Mouse (Mus musculus) limb, embryonic 11.5 days (tissue): Measurements from ENCODE around the gene Slc27a3. TPM values are rescaled to one million over a fixed set of nuclear protein-coding genes. Genes with fewer than 3 reads are reported as not detected.
A peak's percentile ranks its signal among the peaks of the same experiment; 100 is the strongest.

Source experiments
- ATAC-seq: fragments of 200-750 bp; cut with Nextera tagmentation; 2 replicates; pipeline ENCODE4 v1.8.0; 2017; ENCODE audit warnings: low read depth; ENCODE audit not compliant: insufficient number of reproducible peaks, low FRiP score, low TSS enrichment
- DNase-seq: peaks from one replicate; pipeline ENCODE4 v3.0.0-alpha.2; 2015; ENCODE audit warnings: low spot score
- H3K27ac ChIP-seq: fragments of 300-500 bp; sonication (generic); replicated peaks from 2 replicates; pipeline ENCODE4 v1.5.1; 2014; ENCODE audit warnings: low read depth, mild to moderate bottlenecking, low read length
- H3K27me3 ChIP-seq: fragments of 300-500 bp; sonication (generic); 2 replicates; pipeline ENCODE4 v1.6.1; 2014; ENCODE audit warnings: mild to moderate bottlenecking, low read length, mixed read lengths; ENCODE audit not compliant: control insufficient read depth, insufficient read depth
- H3K36me3 ChIP-seq: fragments of 300-500 bp; sonication (generic); 2 replicates; pipeline ENCODE4 v1.6.1; 2014; ENCODE audit warnings: mild to moderate bottlenecking, low read length, moderate library complexity, mixed read lengths; ENCODE audit not compliant: control insufficient read depth, insufficient read depth
- H3K4me1 ChIP-seq: fragments of 300-500 bp; sonication (generic); 2 replicates; pipeline ENCODE4 v1.6.1; 2014; ENCODE audit warnings: low read length, mixed read lengths; ENCODE audit not compliant: control insufficient read depth, insufficient read depth
- H3K4me2 ChIP-seq: fragments of 300-500 bp; sonication (generic); 2 replicates; pipeline ENCODE4 v1.6.1; 2014; ENCODE audit warnings: low read depth, mild to moderate bottlenecking, moderate library complexity; ENCODE audit not compliant: severe bottlenecking
- H3K4me3 ChIP-seq: fragments of 300-500 bp; sonication (generic); 2 replicates; pipeline ENCODE4 v1.5.1; 2014; ENCODE audit warnings: low read depth, low read length
- H3K9ac ChIP-seq: fragments of 300-500 bp; sonication (generic); 2 replicates; pipeline ENCODE4 v1.6.1; 2014; ENCODE audit warnings: mild to moderate bottlenecking, low read length
- H3K9me3 ChIP-seq: fragments of 300-500 bp; sonication (generic); 2 replicates; pipeline ENCODE4 v1.6.1; 2016; ENCODE audit warnings: low read length; ENCODE audit not compliant: control insufficient read depth
- WGBS: fragments of 180-500 bp; shearing (Covaris S2); extraction: QIAGEN DNeasy Blood & Tissue Kit; methylation state at CpG from one replicate; pipeline ENCODE4 v1.1.7; 2014; 5-methylcytosine and 5-hydroxymethylcytosine counted together
- polyA plus RNA-seq: library from polyadenylated mRNA; unstranded; fragments of >200 nt; fragmentation: Nextera tagmentation; extraction: Ambion mirVana; gene quantifications from 2 replicates; pipeline ENCODE4 v1.2.1, GENCODE M21; 2014

Slc27a3 gene
- polyA plus RNA-seq, 1 experiment from 2014 or later, result 28.7 TPM

DNA sequence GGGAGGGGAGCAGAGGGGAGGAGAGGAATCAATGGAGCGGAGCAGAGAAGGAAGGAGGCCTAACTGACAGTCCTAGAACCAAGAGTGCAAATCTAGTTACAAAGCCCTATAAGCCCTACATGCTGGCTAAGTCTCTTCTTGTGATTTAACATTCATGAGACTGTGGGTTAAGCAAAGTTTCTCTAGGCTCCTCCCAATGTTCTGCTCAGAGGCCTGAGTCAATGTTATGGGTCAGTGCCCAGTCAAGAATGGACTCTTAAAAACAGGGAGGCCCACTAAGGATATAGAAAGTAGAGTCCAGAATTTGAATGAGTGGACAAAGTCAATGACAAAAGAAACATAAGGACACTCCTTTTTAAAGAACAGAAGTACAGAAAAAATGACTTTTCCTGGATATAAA, 37.8 kb upstream of the Slc27a3 start:
- 93% methylated on average over 1 of the region's 1 CpGs for WGBS
- Histone ChIP-seq H3K9ac (no peak overlapping the region), H3K4me1 (peaks cover 5% of the 10 kb centered on the region; the same call in 1 of the 2 replicates), H3K4me3 (no peak overlapping the region), H3K9me3 (no peaks in the 10 kb centered on the region), H3K27me3 (no peaks in the 10 kb centered on the region), H3K27ac (no peak overlapping the region), H3K4me2 (no peak overlapping the region), H3K36me3 (peaks cover under 1% of the 10 kb centered on the region; the same call in 1 of the 2 replicates)
- ATAC-seq (no peak), DNase-seq (no peak)

DNA sequence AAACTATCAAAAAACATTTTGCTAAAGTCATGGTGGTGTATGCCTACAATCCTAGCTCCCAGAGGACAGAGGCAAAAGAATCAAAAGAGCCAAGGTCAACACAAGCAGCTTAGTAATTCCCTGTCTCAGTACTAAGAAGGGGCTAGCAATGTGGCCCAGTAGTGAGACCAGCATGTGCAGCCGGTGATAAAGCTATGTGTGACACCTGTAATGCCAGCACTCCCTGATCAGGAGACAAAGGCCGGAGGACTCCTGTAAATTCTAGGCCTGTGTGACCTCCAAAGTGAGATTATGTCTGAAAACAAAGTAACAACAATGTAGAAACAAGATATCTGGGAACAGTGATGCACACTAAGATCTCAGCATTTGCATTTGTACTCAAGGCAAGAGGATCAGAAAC, 35.8 kb upstream of the Slc27a3 start:
- 91% methylated on average over 2 of the region's 2 CpGs for WGBS

DNA sequence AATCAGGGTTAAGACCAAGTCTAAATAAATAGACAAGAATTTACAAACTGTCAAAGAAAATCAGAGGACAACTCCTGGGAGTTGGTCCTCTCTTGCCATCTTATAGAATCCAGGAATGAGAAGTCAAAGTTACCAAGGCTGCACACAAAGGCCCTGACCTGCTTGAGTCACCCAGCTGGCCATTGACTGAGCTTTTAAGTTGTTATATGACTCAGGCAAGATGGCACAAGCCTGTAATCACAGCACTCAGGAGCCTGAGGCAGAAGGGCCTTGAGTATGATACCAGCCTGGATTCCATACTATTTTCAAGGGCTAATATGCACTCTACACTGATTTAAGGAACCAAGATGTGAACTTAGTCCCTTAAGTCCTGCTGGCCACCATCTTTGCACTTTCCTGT, 33.8 kb upstream of the Slc27a3 start:
- H3K4me2 ChIP-seq, result no peak overlapping the region

More for the DNA sequence above, 35.8 kb upstream of the Slc27a3 start:
- Histone ChIP-seq H3K27me3 (no peaks in the 10 kb centered on the region), H3K36me3 (peaks cover 4% of the 10 kb centered on the region), H3K4me3 (no peak overlapping the region), H3K9ac (no peak overlapping the region), H3K27ac (no peak overlapping the region), H3K4me2 (no peak overlapping the region), H3K4me1 (no peaks in the 10 kb centered on the region), H3K9me3 (no peaks in the 10 kb centered on the region)
- ATAC-seq (no peak), DNase-seq (no peak)

DNA sequence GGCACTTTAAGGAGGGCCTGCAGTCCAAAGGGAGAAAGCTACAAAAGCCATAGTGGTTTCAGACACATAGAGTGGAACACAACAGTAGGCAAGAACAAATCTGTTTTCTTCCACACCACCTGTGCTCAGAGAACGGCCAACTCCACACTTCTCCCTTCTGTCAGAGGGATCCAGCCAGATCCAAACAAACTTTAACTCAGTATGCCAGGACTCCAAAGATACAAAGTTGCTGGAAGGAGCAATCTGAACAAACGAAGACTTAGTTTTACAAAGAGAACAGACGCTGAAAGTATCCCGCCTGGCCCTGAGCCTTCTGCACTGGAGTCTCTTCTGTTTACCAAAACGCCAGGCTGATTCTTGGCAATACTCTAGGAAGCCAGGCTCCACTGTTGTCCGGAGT, 31.0 kb upstream of the Slc27a3 start:
- no peak overlapping the region for H3K27ac ChIP-seq
- H3K4me1 ChIP-seq, result no peaks in the 10 kb centered on the region
- peaks cover 9% of the 10 kb centered on the region for H3K36me3 ChIP-seq
- WGBS, result 93% methylated on average over 6 of the region's 6 CpGs
- H3K27me3 ChIP-seq, result no peaks in the 10 kb centered on the region
- ATAC-seq (no peak), DNase-seq (no peak)
- no peak overlapping the region for H3K4me2 ChIP-seq
- H3K9ac ChIP-seq, result no peak overlapping the region
- H3K9me3 ChIP-seq, result no peaks in the 10 kb centered on the region
- H3K4me3 ChIP-seq, result no peak overlapping the region

More for the DNA sequence above, 33.8 kb upstream of the Slc27a3 start:
- Histone ChIP-seq H3K27me3 (no peaks in the 10 kb centered on the region), H3K4me3 (no peak overlapping the region), H3K4me1 (no peaks in the 10 kb centered on the region), H3K9ac (no peak overlapping the region), H3K27ac (no peak overlapping the region), H3K9me3 (no peaks in the 10 kb centered on the region), H3K36me3 (peaks cover 4% of the 10 kb centered on the region)
- DNase-seq, result no peak
- ATAC-seq, result no peak

DNA sequence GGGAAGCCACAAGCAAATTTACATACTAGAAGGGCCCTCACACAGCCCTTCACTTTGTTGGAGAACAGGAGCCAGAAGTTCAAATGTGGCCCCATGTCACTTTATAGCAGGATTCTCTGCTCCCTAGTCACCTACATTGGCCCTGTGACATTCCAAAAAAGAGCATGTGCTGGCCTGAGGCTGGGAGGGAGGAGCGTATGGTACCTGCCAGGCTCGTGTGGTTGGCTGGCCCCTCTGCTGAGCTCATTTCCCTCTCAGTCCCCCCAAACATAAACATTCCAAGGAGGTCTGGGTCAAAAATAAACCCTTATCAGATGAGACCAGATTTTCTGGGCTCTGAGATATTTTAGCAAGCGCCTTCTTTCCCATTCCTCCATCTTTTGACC, 23.3 kb upstream of the Slc27a3 start:
- WGBS, result 64% methylated on average over 3 of the region's 3 CpGs
- Histone ChIP-seq H3K4me2 (no peak overlapping the region), H3K9me3 (no peaks in the 10 kb centered on the region), H3K9ac (no peak overlapping the region), H3K27ac (no peak overlapping the region), H3K36me3 (peaks cover 13% of the 10 kb centered on the region), H3K4me3 (no peak overlapping the region), H3K27me3 (no peaks in the 10 kb centered on the region), H3K4me1 (no peaks in the 10 kb centered on the region)
- DNase-seq (no peak), ATAC-seq (no peak)

DNA sequence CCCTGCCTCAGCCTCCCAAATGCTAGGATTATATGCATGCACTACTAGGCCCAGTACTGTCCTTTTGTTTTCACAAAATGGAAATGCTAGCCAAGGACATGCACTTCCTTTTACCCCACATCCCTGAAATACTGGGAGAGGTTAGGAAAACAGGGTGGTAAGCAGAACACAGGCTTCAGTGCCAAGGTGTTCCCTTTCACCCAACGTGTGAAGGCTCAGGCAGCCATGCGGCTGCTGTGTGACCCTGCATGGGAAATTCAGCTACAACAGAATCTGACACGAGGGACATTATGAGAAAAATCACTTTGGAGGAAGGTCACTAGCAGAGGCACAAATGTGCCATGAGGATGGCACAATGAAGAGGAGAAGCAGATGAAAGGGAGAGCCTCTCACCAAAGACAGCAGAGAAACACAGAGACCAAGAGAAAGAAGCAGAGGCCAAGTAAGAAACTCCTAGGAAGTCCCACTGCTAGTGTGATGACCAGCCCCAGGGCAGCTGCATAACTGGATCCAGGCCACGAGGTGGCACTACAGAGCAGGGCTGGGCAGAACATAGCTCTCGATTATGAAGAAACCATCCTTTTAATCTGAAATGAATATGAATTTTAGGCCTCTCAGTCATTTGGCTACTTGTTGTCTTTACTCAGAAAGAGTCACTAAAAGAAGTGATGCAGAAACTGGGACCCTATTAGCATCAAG, 22.7 kb upstream of the Slc27a3 start:
- Histone ChIP-seq H3K4me3 (no peak overlapping the region), H3K27me3 (no peaks in the 10 kb centered on the region), H3K4me2 (no peak overlapping the region), H3K4me1 (no peaks in the 10 kb centered on the region), H3K9ac (no peak overlapping the region), H3K27ac (no peak overlapping the region), H3K9me3 (no peaks in the 10 kb centered on the region), H3K36me3 (peaks cover 14% of the 10 kb centered on the region)
- 51% methylated on average over 5 of the region's 5 CpGs for WGBS
- ATAC-seq (no peak), DNase-seq (peak; percentile 81)

DNA sequence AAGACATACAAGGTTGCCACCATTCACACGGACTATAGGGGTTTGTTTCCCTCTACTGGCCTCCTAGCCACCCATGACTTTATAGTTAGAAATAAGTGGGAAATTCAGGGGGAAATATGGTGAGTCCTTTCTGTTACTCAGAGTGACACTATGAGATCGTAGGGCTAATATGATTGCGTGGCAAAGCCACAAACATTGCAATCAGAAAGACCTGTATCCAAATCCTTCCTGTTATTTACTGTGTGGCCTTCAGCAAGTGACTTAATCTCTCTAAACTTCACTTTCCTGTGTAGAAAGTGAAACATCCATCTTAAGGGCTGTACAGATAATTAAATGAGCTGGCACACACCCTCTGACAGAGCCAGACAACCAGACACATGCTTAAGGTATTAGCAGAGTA, 19.0 kb upstream of the Slc27a3 start:
- ATAC-seq (no peak), DNase-seq (no peak)
- Histone ChIP-seq H3K27ac (no peak overlapping the region), H3K27me3 (no peaks in the 10 kb centered on the region), H3K9ac (no peak overlapping the region), H3K4me1 (no peaks in the 10 kb centered on the region), H3K4me3 (no peak overlapping the region), H3K36me3 (peaks cover 24% of the 10 kb centered on the region), H3K4me2 (no peak overlapping the region), H3K9me3 (no peaks in the 10 kb centered on the region)
- WGBS, result 94% methylated on average over 3 of the region's 3 CpGs

DNA sequence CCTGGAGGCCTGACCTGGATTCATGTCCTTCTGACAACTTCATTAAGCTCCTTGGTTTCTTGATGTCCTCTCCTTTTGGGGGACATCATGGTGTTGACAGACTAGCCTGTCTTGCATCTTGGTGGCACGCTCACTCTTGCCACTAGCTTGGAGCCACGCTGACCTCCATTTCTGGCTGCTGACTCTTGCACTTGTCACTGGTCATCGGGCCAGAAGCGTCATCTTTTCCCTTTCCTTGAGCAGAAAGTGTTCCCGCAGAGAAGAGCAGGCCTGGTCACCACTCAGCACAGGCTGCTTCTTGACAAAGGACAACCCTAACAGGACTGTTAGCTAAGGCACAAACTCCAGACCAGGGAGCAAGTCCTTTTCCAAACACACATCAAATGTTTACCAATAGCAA, 16.7 kb upstream of the Slc27a3 start:
- Histone ChIP-seq H3K27ac (no peak overlapping the region), H3K27me3 (no peaks in the 10 kb centered on the region), H3K4me1 (no peaks in the 10 kb centered on the region), H3K4me2 (no peak overlapping the region), H3K9me3 (no peaks in the 10 kb centered on the region), H3K36me3 (peaks cover 31% of the 10 kb centered on the region), H3K9ac (no peak overlapping the region), H3K4me3 (no peak overlapping the region)
- DNase-seq (no peak), ATAC-seq (no peak)
- 94% methylated on average over 5 of the region's 5 CpGs for WGBS

DNA sequence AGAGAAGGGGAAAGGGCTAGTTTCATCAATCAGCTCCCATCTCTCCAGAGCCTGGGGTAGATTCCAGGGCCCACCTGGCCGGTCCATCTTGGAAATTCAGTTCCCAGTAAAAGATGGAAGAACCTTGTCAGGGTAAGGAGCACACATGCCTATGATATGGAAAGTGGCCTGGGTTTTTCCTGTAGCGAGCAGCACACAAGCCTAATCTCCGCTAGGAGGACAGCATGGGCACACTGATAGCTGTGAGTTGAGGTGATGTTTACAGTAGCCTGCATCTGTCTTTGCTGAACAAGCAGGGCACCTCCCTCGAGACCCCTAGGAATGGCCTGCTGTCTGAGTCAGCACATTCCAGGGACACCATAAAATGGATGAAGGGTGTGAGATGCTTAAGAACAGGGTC, 14.9 kb upstream of the Slc27a3 start:
- Histone ChIP-seq H3K9ac (no peak overlapping the region), H3K27me3 (no peaks in the 10 kb centered on the region), H3K9me3 (no peaks in the 10 kb centered on the region), H3K36me3 (peaks cover 36% of the 10 kb centered on the region), H3K4me1 (no peaks in the 10 kb centered on the region), H3K27ac (no peak overlapping the region), H3K4me2 (no peak overlapping the region), H3K4me3 (no peak overlapping the region)
- DNase-seq (no peak), ATAC-seq (no peak)
- 77% methylated on average over 4 of the region's 4 CpGs for WGBS
